Mouse (Mus musculus): ENCODE data around the gene Bmp7.

- no peak for TF ChIP-seq CTCF (IDR thresholded peaks at IDR 0.05; ENCODE audit: extremely low read depth, insufficient read length, insufficient replicate concordance, low read depth, low read length)
- TF ChIP-seq POLR2A (IDR thresholded peaks at IDR 0.05; ENCODE audit: low read depth, low read length): no peak
Observed at GRCm38 (mm10) chr2:172958579-172958978, 18.5 kb upstream of the Bmp7 start.

Data from small intestine, adult 2 months (tissue).